Comparison of ENCODE assay signal across 35 mouse cellular contexts in the genomic region with DNA sequence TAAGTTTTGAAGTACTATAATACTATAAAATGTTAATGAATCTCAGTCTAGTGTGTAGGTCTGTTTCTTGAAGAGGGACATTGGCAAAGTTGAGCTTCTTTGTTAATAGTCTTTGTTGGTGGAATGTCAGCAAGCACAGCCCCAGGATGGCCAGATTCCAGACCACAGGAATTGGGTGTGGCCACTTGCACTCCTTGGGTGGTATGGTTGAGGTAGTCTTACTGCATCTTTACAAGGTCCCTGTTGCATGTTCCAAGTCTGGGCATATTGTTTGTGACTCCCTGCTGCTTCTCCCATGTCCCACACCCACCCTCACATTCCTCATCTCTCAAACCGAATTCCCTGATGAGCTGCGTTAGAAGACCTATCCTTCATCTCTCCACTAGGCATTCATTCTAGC. TPM values are rescaled to one million over a fixed set of nuclear protein-coding genes. Genes with fewer than 3 reads are reported as not detected.
DNase-seq lines count a peak whose midpoint lies in the region; ATAC-seq and TF ChIP-seq lines count a peak whose summit lies in the region.
"Had no signal": no experiment of that assay in that cellular context is flagged by ENCODE, and none has a peak within 500 bp of the region (broad histone marks: within the 10 kb centered on the region; RNA-seq: fewer than 3 reads in every experiment).

No protein-coding gene starts in this region.

- DNase-seq in embryonic facial prominence, embryonic 14.5 days (ENCODE audit: low spot score), result peak; percentile 5
- no peak for DNase-seq in embryonic facial prominence, embryonic 10.5 days (ENCODE audit: low spot score)
- peak; percentile 67 for DNase-seq in Muller cell, postnatal 12 days (ENCODE audit: inconsistent ontology term)
- peak; percentile 27 for DNase-seq in lung, postnatal 0 days (ENCODE audit: low spot score)
- DNase-seq in lung, postnatal 4 days, result peak; percentile 33 to 52
- no peak for DNase-seq in left cerebral cortex, adult 9 months (ENCODE audit: low spot score in 2 of 2)
- DNase-seq in kidney, postnatal 25 days, result no peak
- DNase-seq: adrenal gland, adult 8-10 months; cerebellum, adult 9-10 months; cerebellum, postnatal 36 days; gastrocnemius, postnatal 25 days; heart, adult 18-20 months; heart, postnatal 4 days; kidney, adult 8-10 months; kidney, postnatal 14 days; layer of hippocampus, postnatal 36 days; liver; right cerebral cortex, postnatal 4 days; thymus, adult 18-20 months; thymus, postnatal 25 days had no signal

- no peak for TF ChIP-seq EP300 in lung, postnatal 0 days (IDR thresholded peaks at IDR 0.05)

- H3K9me3 ChIP-seq in embryonic facial prominence, embryonic 14.5 days (ENCODE audit: control insufficient read depth, low read length), result no peaks in the 10 kb centered on the region
- no peaks in the 10 kb centered on the region for H3K9me3 ChIP-seq in embryonic facial prominence, embryonic 10.5 days
- no peaks in the 10 kb centered on the region for H3K9me3 ChIP-seq in lung, postnatal 0 days (ENCODE audit: low read length)
- H3K9me3 ChIP-seq: embryonic facial prominence, embryonic 12.5 days; forebrain, embryonic 10.5 days; forebrain, embryonic 15.5 days; G1E; hindbrain, embryonic 13.5 days; lung, embryonic 15.5 days; midbrain, embryonic 12.5 days; neural tube, embryonic 13.5 days had no signal

- WGBS in embryonic facial prominence, embryonic 14.5 days, result 94% methylated on average over 2 of the region's 2 CpGs
- 91% methylated on average over 2 of the region's 2 CpGs for WGBS in embryonic facial prominence, embryonic 10.5 days
- 73% methylated on average over 2 of the region's 2 CpGs for WGBS in lung, postnatal 0 days

- H3K4me2 ChIP-seq in embryonic facial prominence, embryonic 14.5 days (ENCODE audit: low read depth, low read length), result no peak overlapping the region
- H3K4me2 ChIP-seq in lung, postnatal 0 days (replicated peaks; ENCODE audit: low read depth, low read length), result no peak overlapping the region
- H3K4me2 ChIP-seq: embryonic facial prominence, embryonic 12.5 days; forebrain, embryonic 15.5 days; heart, embryonic 11.5 days; hindbrain, embryonic 13.5 days; lung, embryonic 15.5 days; midbrain, embryonic 12.5 days; neural tube, embryonic 13.5 days had no signal

- no peak overlapping the region for H3K4me3 ChIP-seq in embryonic facial prominence, embryonic 14.5 days (ENCODE audit: low read depth, low read length)
- H3K4me3 ChIP-seq in embryonic facial prominence, embryonic 10.5 days, result no peak overlapping the region
- no peak overlapping the region for H3K4me3 ChIP-seq in lung, postnatal 0 days (ENCODE audit: low read depth, low read length)
- H3K4me3 ChIP-seq: embryonic facial prominence, embryonic 12.5 days; forebrain, embryonic 10.5 days; forebrain, embryonic 15.5 days; hindbrain, embryonic 13.5 days; lung, embryonic 15.5 days; midbrain, embryonic 12.5 days; myocyte; neural tube, embryonic 13.5 days had no signal

- no peaks in the 10 kb centered on the region for H3K27me3 ChIP-seq in embryonic facial prominence, embryonic 14.5 days (replicated peaks; ENCODE audit: control insufficient read depth, insufficient read depth, low read length)
- H3K27me3 ChIP-seq in embryonic facial prominence, embryonic 10.5 days (replicated peaks; ENCODE audit: low read depth, poor library complexity, severe bottlenecking), result no peaks in the 10 kb centered on the region
- H3K27me3 ChIP-seq in lung, postnatal 0 days (replicated peaks; ENCODE audit: insufficient read depth, low read length), result no peaks in the 10 kb centered on the region
- H3K27me3 ChIP-seq: embryonic facial prominence, embryonic 12.5 days; forebrain, embryonic 15.5 days; hindbrain, embryonic 13.5 days; lung, embryonic 15.5 days; midbrain, embryonic 12.5 days; neural tube, embryonic 13.5 days had no signal

- no peaks in the 10 kb centered on the region for H3K4me1 ChIP-seq in embryonic facial prominence, embryonic 14.5 days (ENCODE audit: control insufficient read depth, insufficient read depth, low read length)
- H3K4me1 ChIP-seq in embryonic facial prominence, embryonic 10.5 days, result no peaks in the 10 kb centered on the region
- H3K4me1 ChIP-seq in lung, postnatal 0 days (ENCODE audit: insufficient read depth, low read depth, low read length), result no peaks in the 10 kb centered on the region
- H3K4me1 ChIP-seq: embryonic facial prominence, embryonic 12.5 days; forebrain, embryonic 10.5 days; forebrain, embryonic 15.5 days; hindbrain, embryonic 13.5 days; lung, embryonic 15.5 days; midbrain, embryonic 12.5 days; neural tube, embryonic 13.5 days had no signal

- no peak for TF ChIP-seq CTCF in lung, postnatal 0 days (IDR thresholded peaks at IDR 0.05)

- H3K36me3 ChIP-seq in embryonic facial prominence, embryonic 14.5 days (ENCODE audit: control insufficient read depth, insufficient read depth, low read length), result no peaks in the 10 kb centered on the region
- no peaks in the 10 kb centered on the region for H3K36me3 ChIP-seq in embryonic facial prominence, embryonic 10.5 days (replicated peaks)
- no peaks in the 10 kb centered on the region for H3K36me3 ChIP-seq in lung, postnatal 0 days (ENCODE audit: insufficient read depth, low read length)
- H3K36me3 ChIP-seq: embryonic facial prominence, embryonic 12.5 days; forebrain, embryonic 10.5 days; forebrain, embryonic 15.5 days; G1E; hindbrain, embryonic 13.5 days; lung, embryonic 15.5 days; midbrain, embryonic 12.5 days; neural tube, embryonic 13.5 days had no signal

- ATAC-seq in embryonic facial prominence, embryonic 14.5 days (ENCODE audit: low read depth), result no peak
- ATAC-seq in lung, postnatal 0 days, result peak; percentile 66
- ATAC-seq in CD4-positive, CD25-positive, alpha-beta regulatory T cell, adult 4 months, result no peak
- ATAC-seq: activated CD4-positive, CD25-positive, alpha-beta regulatory T cell, adult 4 months; forebrain, embryonic 15.5 days; intestine, embryonic 16.5 days had no signal

- no peak overlapping the region for H3K9ac ChIP-seq in embryonic facial prominence, embryonic 14.5 days (ENCODE audit: low read depth, low read length)
- H3K9ac ChIP-seq in lung, postnatal 0 days (replicated peaks; ENCODE audit: low read depth), result no peak overlapping the region
- H3K9ac ChIP-seq: embryonic facial prominence, embryonic 12.5 days; forebrain, embryonic 15.5 days; hindbrain, embryonic 13.5 days; liver, embryonic 14.5 days; lung, embryonic 15.5 days; midbrain, embryonic 12.5 days; neural tube, embryonic 13.5 days had no signal

- H3K27ac ChIP-seq in embryonic facial prominence, embryonic 14.5 days (replicated peaks; ENCODE audit: low read depth, low read length), result no peak overlapping the region
- no peak overlapping the region for H3K27ac ChIP-seq in embryonic facial prominence, embryonic 10.5 days (replicated peaks)
- no peak overlapping the region for H3K27ac ChIP-seq in lung, postnatal 0 days (ENCODE audit: low read length)
- H3K27ac ChIP-seq: embryonic facial prominence, embryonic 12.5 days; forebrain, embryonic 10.5 days; forebrain, embryonic 15.5 days; hindbrain, embryonic 13.5 days; liver, embryonic 14.5 days; lung, embryonic 15.5 days; midbrain, embryonic 12.5 days; neural tube, embryonic 13.5 days; stomach, postnatal 0 days had no signal

RNA-seq across cellular contexts. Expression of a gene that starts 56.9 kb away (rescaled TPM):
- polyA plus RNA-seq in embryonic facial prominence, embryonic 14.5 days (2014; fragmentation: Nextera tagmentation; extraction: Ambion mirVana), result 10.0 and 10.2 TPM in 2 replicates
- 6.6 and 8.1 TPM in 2 replicates for polyA plus RNA-seq in embryonic facial prominence, embryonic 10.5 days (2016; fragmentation: Nextera tagmentation; extraction: Ambion mirVana)
- 12.9 and 14.4 TPM in 2 replicates for polyA plus RNA-seq in lung, postnatal 0 days (2015; fragmentation: Nextera tagmentation; extraction: Ambion mirVana)
- 1 to 10 TPM; 5.0 to 5.9 TPM for polyA plus RNA-seq in CD4-positive, CD25-positive, alpha-beta regulatory T cell, adult 4 months (2017; shearing (Covaris generic))

Comparison
In these comparisons a context has a peak if more than half of its experiments do, and no peak if none do; other contexts are left out.
1. DNase-seq: peak in embryonic facial prominence, embryonic 14.5 days (single experiment), Muller cell, postnatal 12 days (single experiment), lung, postnatal 0 days (single experiment) and lung, postnatal 4 days (2 of 2); none in embryonic facial prominence, embryonic 10.5 days (single experiment), left cerebral cortex, adult 9 months (0 of 2) and kidney, postnatal 25 days (0 of 2).